Mouse (Mus musculus) intestine, embryonic 14.5 days (tissue): ENCODE measurements around the gene Slc6a21. TPM values are rescaled to one million over a fixed set of nuclear protein-coding genes. Genes with fewer than 3 reads are reported as not detected.

Experiments
- ATAC-seq: fragments of 200-750 bp; cut with Nextera tagmentation; replicated peaks from 2 replicates; pipeline ENCODE4 v1.8.0; 2017; ENCODE audit warnings: low read depth, moderate number of reproducible peaks, moderate TSS enrichment, moderate library complexity; ENCODE audit not compliant: low FRiP score, low TSS enrichment
- DNase-seq: peaks from one replicate; pipeline ENCODE4 v3.0.0-alpha.2; 2018; ENCODE audit warnings: low spot score
- H3K27ac ChIP-seq: fragments of 300-500 bp; sonication (generic); 2 replicates; pipeline ENCODE4 v1.5.1; 2014; ENCODE audit warnings: low read depth, mild to moderate bottlenecking, control low read depth
- H3K27me3 ChIP-seq: fragments of 300-500 bp; sonication (generic); replicated peaks from 2 replicates; pipeline ENCODE4 v1.6.1; 2014; ENCODE audit warnings: low read length, control low read depth; ENCODE audit not compliant: control insufficient read depth, insufficient read depth
- H3K36me3 ChIP-seq: fragments of 300-500 bp; sonication (generic); 2 replicates; pipeline ENCODE4 v1.6.1; 2014; ENCODE audit warnings: low read length, control low read depth; ENCODE audit not compliant: control insufficient read depth, insufficient read depth
- H3K4me1 ChIP-seq: fragments of 300-500 bp; sonication (generic); replicated peaks from 2 replicates; pipeline ENCODE4 v1.6.1; 2014; ENCODE audit warnings: low read length, control low read depth, mixed read lengths; ENCODE audit not compliant: control insufficient read depth, insufficient read depth
- H3K4me2 ChIP-seq: fragments of 300-500 bp; sonication (generic); 2 replicates; pipeline ENCODE4 v1.6.1; 2014; ENCODE audit warnings: low read length
- H3K4me3 ChIP-seq: fragments of 300-500 bp; sonication (generic); 2 replicates; pipeline ENCODE4 v1.5.1; 2014; ENCODE audit warnings: low read depth, low read length, control low read depth, mixed read lengths
- H3K9ac ChIP-seq: fragments of 300-500 bp; sonication (generic); 2 replicates; pipeline ENCODE4 v1.6.1; 2014; ENCODE audit warnings: mild to moderate bottlenecking, low read length
- H3K9me3 ChIP-seq: fragments of 300-500 bp; sonication (generic); 2 replicates; pipeline ENCODE4 v1.6.1; 2016; ENCODE audit warnings: low read length, control low read depth; ENCODE audit not compliant: control insufficient read depth
- WGBS: fragments of 180-500 bp; shearing (Covaris S2); extraction: QIAGEN DNeasy Blood & Tissue Kit; methylation state at CpG from one replicate; pipeline ENCODE4 v1.1.7; 2014; 5-methylcytosine and 5-hydroxymethylcytosine counted together
- polyA plus RNA-seq: library from polyadenylated mRNA; unstranded; fragments of >200 nt; fragmentation: Nextera tagmentation; extraction: Ambion mirVana; gene quantifications from 2 replicates; pipeline ENCODE4 v1.2.1, GENCODE M21; 2014

The Slc6a21 gene
- polyA plus RNA-seq, 1 experiment from 2014 or later: not detected

DNA sequence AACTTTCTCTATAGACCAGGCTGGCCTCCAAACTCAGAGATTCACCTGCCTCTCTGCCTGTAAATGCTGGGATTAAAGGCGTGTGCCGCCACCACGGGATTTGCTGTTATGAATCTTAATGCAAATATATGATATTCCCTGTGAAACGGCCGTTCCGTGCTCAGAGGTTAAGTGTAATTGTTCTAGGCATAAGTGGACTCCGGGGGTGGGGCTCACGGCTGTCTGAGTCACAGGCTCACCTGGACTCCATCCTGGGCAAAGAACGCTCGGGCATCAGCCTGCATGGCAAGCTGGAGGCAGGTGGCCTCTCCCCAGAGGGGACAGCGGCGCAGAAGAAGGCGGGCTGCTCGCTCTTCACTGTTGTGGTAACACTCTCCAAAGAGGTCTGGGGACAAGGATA lies 39.2 kb downstream of the Slc6a21 start:
- H3K9me3 ChIP-seq: no peaks in the 10 kb centered on the region
- H3K4me2 ChIP-seq: no peak overlapping the region
- DNase-seq (no peak), ATAC-seq (no peak)
- H3K36me3 ChIP-seq: peaks cover 17% of the 10 kb centered on the region
- H3K9ac ChIP-seq: no peak overlapping the region
- no peak overlapping the region for H3K27ac ChIP-seq
- WGBS: 92% methylated on average over 14 of the region's 14 CpGs
- H3K27me3 ChIP-seq: no peaks in the 10 kb centered on the region
- H3K4me3 ChIP-seq: no peak overlapping the region
- peaks cover 17% of the 10 kb centered on the region; the same call in 1 of the 2 replicates for H3K4me1 ChIP-seq

DNA sequence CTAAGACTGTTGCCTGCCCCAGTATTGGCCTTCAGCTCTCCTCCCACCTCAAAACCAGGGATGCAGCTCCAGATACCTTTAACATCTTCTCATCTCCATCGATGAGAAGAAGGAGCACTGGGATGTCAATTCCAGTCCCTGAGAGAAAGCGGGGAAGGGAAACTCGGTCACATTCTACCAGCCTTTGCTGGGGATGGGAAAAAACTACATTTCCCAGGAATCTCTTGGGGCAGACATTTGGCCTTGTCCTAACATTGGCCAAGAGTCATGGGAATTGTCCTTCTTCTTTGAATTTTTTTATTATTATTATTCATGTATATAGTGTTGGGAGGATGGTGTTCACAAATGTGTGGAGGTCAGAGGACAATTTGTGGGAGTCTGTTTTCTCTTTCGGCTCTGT lies 44.9 kb downstream of the Slc6a21 start:
- Histone ChIP-seq H3K36me3 (peaks cover 31% of the 10 kb centered on the region), H3K4me2 (no peak overlapping the region), H3K9me3 (0 out of 2 replicates have a peak, but pooled peaks cover 2% of the 10 kb centered on the region), H3K27me3 (no peaks in the 10 kb centered on the region), H3K9ac (no peak overlapping the region), H3K4me1 (no peaks in the 10 kb centered on the region), H3K27ac (no peak overlapping the region), H3K4me3 (no peak overlapping the region)
- WGBS: 87% methylated on average over 4 of the region's 4 CpGs
- no peak for ATAC-seq
- no peak for DNase-seq

DNA sequence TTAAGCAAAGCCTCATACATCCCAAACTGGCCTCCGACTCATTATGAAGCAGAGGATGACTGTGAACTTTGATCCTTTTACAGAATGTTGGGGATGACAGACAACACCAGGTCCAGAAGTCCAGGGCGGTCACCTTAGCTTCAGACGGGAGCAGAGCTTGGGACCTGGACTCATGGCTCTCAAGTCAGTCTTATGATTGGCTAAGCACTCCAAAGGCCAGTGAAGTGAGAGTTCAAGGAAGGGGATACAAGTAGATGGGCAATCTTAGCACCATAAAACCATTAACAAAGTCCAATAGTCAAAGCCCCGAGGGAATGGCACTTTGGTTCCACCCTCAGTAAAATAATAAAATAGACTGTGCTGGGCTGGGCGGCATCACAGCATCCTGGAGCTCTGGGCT lies 45.8 kb downstream of the Slc6a21 start:
- Histone ChIP-seq H3K4me1 (no peaks in the 10 kb centered on the region), H3K9me3 (0 out of 2 replicates have a peak, but pooled peaks cover 2% of the 10 kb centered on the region), H3K27ac (no peak overlapping the region), H3K9ac (no peak overlapping the region), H3K27me3 (no peaks in the 10 kb centered on the region), H3K4me2 (no peak overlapping the region), H3K36me3 (peaks cover 26% of the 10 kb centered on the region), H3K4me3 (no peak overlapping the region)
- 56% methylated on average over 5 of the region's 5 CpGs for WGBS
- peak; percentile 26 for ATAC-seq
- no peak for DNase-seq

DNA sequence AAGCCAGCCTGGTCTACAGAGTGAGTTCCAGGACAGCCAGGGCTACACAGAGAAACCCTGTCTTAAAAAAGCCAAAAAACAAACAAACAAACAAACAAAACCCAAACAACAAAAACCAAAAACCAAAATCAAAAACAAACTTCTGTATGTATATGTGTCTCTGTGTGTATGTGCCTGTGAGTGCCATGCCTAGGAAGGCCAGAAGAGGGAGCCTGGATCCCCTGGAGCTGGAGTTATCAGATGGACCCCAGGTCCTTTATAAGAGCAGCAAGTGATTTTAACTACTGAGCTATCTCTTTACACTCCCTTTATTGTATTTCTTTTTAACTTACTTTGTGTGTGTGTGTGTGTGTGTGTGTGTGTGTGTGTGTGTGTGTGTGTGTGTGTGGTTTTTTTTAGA lies 48.5 kb downstream of the Slc6a21 start:
- no peak overlapping the region for H3K9ac ChIP-seq
- no peak overlapping the region for H3K4me2 ChIP-seq
- peaks cover 22% of the 10 kb centered on the region for H3K36me3 ChIP-seq
- H3K4me1 ChIP-seq: no peaks in the 10 kb centered on the region
- H3K4me3 ChIP-seq: no peak overlapping the region
- ATAC-seq: no peak
- H3K9me3 ChIP-seq: 0 out of 2 replicates have a peak, but pooled peaks cover 2% of the 10 kb centered on the region
- no peaks in the 10 kb centered on the region for H3K27me3 ChIP-seq
- H3K27ac ChIP-seq: no peak overlapping the region
- no peak for DNase-seq

DNA sequence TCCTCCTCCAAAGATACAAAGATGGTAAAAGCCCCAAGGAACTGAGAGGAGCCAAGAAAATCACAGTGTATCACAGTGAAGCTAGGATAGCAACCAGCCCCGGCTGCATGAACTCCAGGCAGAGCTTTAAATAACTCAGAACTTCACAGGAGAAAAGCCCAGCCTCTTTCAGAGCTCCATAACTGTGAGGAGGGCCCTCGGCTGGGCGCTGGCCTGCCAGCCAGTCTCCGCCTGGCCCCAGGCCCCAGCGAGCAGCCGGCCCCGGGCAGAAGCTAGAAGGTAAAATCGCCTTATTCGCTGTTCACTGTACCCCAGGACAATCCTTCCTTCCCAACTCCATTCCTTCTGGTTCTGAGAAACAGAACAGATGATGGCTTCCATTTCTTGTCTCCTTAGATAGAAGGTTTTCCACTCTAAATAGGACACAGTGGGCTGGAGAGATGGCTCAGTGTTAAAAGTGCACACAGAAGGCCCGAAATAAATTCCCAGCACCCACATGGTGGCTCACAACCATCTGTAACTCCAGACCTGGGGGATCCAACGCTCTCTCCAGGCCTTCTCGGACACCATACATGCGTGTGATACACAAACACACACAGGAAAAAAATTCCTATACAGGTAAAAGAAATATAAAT lies 51.6 kb downstream of the Slc6a21 start:
- Histone ChIP-seq H3K27ac (peak overlapping the region; percentile 25; the same call in 1 of the 2 replicates), H3K9me3 (0 out of 2 replicates have a peak, but pooled peaks cover 2% of the 10 kb centered on the region), H3K27me3 (no peaks in the 10 kb centered on the region), H3K4me2 (no peak overlapping the region), H3K4me1 (peaks cover 11% of the 10 kb centered on the region), H3K9ac (no peak overlapping the region), H3K4me3 (no peak overlapping the region), H3K36me3 (peaks cover 16% of the 10 kb centered on the region)
- 74% methylated on average over 13 of the region's 13 CpGs for WGBS
- ATAC-seq: no peak
- no peak for DNase-seq

DNA sequence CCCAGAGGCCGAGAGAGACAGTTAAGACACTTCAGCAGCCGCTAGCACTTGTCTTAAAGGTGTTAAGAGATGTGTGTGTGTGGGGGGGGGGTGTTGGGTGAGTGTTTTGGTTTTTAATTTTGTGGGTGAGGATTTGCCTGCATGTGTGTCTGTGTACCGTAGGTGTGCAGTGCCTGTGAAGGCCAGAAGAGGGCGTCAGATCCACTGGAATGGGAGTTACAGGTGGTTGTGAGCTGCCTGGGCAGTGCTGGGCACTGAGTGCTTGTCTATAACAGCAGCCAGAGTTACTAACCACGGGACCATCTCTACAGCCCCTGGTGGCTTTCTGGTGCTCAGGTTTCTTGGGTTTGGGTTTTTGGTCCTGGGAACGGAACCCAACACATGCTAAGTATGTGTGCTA lies 54.2 kb downstream of the Slc6a21 start:
- 80% methylated on average over 6 of the region's 6 CpGs for WGBS
- no peaks in the 10 kb centered on the region for H3K27me3 ChIP-seq
- H3K4me1 ChIP-seq: peaks cover 26% of the 10 kb centered on the region
- no peak overlapping the region for H3K4me2 ChIP-seq
- no peak for DNase-seq
- peaks cover under 1% of the 10 kb centered on the region for H3K36me3 ChIP-seq
- no peak overlapping the region for H3K9ac ChIP-seq
- ATAC-seq: no peak
- no peaks in the 10 kb centered on the region for H3K9me3 ChIP-seq
- H3K27ac ChIP-seq: no peak overlapping the region
- no peak overlapping the region for H3K4me3 ChIP-seq

DNA sequence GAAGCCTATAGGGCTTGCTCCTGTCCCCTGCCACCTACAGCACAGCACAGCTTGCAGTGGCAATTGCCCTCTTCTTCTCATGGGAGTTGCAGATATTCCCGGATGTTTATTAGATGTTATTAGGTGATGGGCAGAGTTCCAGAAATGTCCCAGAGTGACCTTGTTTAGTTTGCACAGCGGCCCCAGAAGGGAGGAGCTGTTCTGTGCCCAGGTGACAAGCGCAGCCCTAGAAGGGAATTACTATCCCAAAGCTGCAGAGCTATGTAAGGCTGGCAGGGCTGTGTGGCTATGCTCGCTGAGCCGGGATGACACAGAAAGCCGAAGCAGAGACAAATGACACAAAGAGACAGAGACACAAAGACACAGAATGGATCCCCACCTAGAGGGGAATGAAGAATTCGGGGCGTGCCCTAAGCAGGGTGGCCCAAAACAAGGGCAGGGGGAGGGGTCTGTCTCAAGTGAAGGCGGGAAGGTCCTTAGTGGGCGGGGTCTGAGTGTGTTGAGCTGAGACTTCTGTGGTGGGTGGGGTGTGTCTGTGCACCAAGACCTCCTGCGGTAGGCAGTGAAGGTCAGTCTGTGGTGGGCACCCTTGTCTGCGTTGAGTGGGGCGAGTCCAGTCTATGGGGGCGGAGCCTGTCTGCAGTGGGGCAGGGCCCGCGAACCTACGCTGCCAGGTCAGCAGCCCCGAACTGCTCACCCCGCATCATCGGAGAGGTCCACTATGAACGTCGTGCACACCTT lies 55.5 kb downstream of the Slc6a21 start:
- Histone ChIP-seq H3K27ac (peak overlapping the region; percentile 89), H3K4me3 (peak overlapping the region; percentile 65), H3K4me1 (peaks cover 29% of the 10 kb centered on the region), H3K27me3 (no peaks in the 10 kb centered on the region), H3K9ac (peak overlapping the region; percentile 69), H3K4me2 (peak overlapping the region; percentile 93), H3K36me3 (no peaks in the 10 kb centered on the region), H3K9me3 (no peaks in the 10 kb centered on the region)
- ATAC-seq (peak; percentile 66), DNase-seq (peak; percentile 80)
- WGBS: 2% methylated on average over 22 of the region's 22 CpGs

DNA sequence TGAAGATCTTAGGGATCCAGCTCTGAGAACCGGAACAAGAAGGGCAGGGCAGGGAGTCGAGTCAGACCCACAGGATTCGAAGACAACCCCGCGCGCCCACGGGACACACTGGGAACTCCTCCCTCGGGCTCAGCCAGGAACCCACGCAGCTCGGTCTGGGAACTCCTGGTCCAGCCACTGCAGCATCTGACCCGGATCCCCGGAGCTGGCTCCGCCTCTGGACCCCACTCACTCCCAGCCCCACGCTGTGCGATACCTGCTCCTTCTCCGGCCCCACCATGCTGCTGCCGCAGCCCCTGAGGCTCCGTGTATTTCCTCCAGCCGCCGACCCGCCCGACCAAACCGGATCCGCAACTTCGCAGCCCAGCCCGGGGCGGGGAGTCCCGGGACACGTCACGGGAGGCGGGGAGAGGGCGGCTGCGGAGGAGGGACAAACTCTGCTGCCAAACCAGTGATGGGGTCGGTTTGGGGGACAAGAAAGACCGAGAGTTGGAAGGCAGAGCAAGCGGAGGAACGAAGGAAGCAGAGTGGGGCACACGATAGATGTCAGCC lies 56.2 kb downstream of the Slc6a21 start, which contains the start of gene Trpm4:
TSS of gene Trpm4 (minus strand) at position 350 of the 552 bp plus-strand sequence.
- Histone ChIP-seq H3K4me2 (peak within 1 kb of the TSS; percentile 93), H3K9me3 (no peaks in the 10 kb centered on the region), H3K36me3 (no peaks in the 10 kb centered on the region), H3K27ac (peak within 1 kb of the TSS; percentile 89), H3K9ac (peak within 1 kb of the TSS; percentile 69), H3K27me3 (no peaks in the 10 kb centered on the region), H3K4me1 (peaks cover 36% of the 10 kb centered on the region), H3K4me3 (peak within 1 kb of the TSS; percentile 65)
- WGBS: under 1% methylated on average over 38 of the region's 38 CpGs
- peak; percentile 65 for ATAC-seq
- DNase-seq: peak; percentile 97
